Mouse (Mus musculus) T-helper 2 cell (primary cell): ENCODE data around the gene Tex21.
"Not testable (repeated sequence)": the region's sequence is repeated elsewhere in the genome, so short reads cannot be mapped to it uniquely, and the experiment has no call there.

Source experiments
- in situ Hi-C: fragments of 300-600 bp; cut with MboI, MseI; formaldehyde crosslinking; loops from one replicate; pipeline ENCODE4 v1.15.1; 2025; ENCODE audit warnings: high pct_unique_total_duplicates

The Tex21 gene

DNA sequence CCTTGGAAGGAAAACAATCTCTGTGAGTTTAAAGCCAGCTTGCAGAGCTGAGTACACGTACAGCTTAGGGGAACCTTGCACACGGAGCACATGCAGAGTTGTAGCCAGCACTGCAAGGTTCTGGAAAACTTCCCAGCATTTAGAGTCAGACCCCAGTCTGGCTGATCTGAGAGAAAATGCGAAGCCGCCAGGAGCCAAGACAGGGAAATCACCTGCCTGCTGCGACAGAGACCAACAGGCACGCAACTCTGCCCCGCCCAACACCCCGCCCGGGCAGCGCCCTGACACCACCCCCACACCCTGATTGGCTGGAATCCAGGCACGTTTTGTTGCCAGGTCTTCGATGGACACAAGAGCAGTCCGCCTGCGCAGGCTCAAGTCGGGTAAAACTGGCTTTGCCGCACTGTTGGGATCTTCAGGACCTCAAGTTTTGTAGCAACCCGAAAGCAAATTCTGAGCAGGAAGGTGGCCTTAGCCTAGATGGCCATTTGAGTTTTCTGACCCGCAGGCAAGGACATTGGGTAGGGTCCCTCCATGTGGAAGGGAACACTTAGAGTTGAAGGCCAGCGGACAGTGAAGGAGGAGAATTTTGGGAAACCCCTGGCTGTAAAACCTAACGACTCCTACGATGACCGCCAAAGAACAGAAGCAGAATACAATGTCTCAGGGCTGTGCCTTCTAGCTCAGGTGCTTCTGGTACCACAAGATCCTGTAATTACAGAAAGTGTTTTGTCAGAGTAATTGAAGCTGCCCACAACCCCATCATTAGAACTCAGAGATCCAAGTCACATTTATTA lies 50.4 kb downstream of the Tex21 start:
- in situ Hi-C loops, result no loop called here

GRCm38 (mm10) chr12:76194526-76194925 lies 52.0 kb downstream of the Tex21 start:
- in situ Hi-C loops, result no loop called here

GRCm38 (mm10) chr12:76190940-76191339 lies 55.6 kb downstream of the Tex21 start:
- in situ Hi-C loops, result no loop called here

- in situ Hi-C loops, result no loop called here
Observed at GRCm38 (mm10) chr12:76187849-76188248, 58.7 kb downstream of the Tex21 start.

- in situ Hi-C loops, result no loop called here
Observed at GRCm38 (mm10) chr12:76186473-76186872, 60.1 kb downstream of the Tex21 start.

- in situ Hi-C loops, result no loop called here
Observed at GRCm38 (mm10) chr12:76185167-76185816, 61.3 kb downstream of the Tex21 start.

DNA sequence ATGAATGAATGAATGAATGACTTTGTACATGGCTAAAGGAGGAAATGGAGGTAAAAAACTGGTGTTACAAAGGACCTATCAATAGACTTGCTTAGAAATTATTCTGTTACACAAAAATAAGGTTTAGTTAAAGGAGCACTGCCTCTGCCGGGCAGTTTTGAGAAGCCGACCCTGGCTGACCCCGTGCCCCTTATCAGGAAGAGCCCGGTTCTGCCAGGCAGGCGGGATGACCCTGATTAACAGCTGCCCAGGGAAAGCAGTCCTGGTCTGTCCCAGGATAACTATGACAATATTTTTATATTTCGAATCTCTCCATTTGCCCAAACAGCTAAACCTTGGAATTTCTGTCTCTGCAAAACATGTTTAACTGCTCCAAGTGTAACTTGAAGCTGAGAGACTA lies 62.3 kb downstream of the Tex21 start:
- in situ Hi-C loops, result no loop called here

GRCm38 (mm10) chr12:76182831-76183230 lies 63.7 kb downstream of the Tex21 start:
- in situ Hi-C loops, result no loop called here

GRCm38 (mm10) chr12:76181471-76181870 lies 65.1 kb downstream of the Tex21 start:
- in situ Hi-C loops, result no loop called here

DNA sequence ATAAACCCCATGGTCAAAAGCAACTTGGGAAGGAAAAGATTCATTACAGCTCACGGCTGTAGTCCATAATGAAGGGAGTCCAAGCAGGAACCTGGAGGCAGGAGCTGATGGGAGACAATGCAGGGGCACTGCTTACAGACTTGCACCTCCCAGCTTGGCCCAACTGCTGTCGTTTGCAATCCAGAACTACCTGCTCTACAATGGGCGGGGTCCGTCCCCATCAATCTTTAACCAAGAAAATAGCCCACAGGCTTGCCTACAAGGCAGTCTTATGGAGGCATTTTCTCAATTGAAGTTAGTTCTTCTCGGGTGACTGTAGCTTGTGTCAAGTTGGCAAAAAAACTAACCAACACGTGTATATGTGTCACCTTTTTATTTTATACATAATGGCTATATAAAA lies 66.1 kb downstream of the Tex21 start:
- in situ Hi-C loops, result no loop called here

- in situ Hi-C loops, result loop anchor here (5.0 to 10.0 kb wide), 2 partner anchors 162 to 395 kb away; no protein-coding TSS in a partner anchor
Observed at GRCm38 (mm10) chr12:76179527-76179926, 67.0 kb downstream of the Tex21 start.

DNA sequence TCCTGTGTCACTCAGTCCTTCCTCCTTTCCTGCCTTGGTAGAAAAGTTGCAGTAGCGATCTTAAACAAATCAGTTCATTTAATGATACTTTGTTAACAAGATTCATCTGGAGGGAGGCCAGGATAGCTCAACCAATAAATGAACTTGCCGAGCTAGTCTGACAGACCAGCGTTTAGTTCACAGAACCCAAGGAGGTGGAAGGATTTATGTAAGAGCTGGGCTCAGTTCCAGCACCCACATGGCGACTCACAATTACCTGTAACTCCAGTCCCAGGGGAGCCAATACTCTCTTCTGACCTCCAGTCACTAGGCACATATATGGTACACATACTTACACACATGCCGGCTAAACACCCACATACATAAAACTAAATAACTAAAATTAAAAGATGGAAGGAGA lies 67.5 kb downstream of the Tex21 start:
- in situ Hi-C loops, result loop anchor here (5.0 to 10.0 kb wide), 2 partner anchors 162 to 394 kb away; no protein-coding TSS in a partner anchor

DNA sequence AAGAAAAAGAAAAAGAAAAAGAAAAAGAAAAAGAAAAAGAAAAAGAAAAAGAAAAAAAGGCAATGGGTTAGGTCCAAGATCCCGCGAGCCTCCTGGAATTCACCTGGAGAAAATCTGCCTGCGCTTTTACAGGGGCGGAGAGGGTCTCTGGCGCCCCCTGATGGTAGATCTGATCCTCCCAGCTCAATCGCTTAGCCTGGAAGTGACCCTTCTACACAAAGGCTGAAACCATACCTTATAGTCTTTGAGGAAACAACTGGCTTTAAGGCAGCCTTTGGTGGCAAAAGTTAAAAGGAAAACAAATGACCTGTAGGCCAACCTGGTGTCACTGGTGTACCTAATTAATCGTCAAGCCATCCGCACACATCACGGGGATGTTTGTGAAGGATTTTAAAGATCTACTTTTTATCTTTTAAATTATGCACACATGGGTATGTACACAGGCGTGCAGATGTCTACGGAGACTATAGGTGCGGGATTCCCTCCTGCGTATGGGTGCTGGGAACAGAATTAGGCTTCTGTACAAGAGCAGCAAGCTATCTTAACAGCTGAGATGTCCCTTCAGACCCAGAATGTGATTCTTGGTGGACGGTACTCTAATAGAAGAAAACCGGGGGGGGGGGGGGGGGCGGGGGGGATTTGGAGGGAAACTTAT lies 68.6 kb downstream of the Tex21 start:
- in situ Hi-C loops, result loop anchor here (5.0 to 10.0 kb wide), 2 partner anchors 161 to 393 kb away; no protein-coding TSS in a partner anchor

DNA sequence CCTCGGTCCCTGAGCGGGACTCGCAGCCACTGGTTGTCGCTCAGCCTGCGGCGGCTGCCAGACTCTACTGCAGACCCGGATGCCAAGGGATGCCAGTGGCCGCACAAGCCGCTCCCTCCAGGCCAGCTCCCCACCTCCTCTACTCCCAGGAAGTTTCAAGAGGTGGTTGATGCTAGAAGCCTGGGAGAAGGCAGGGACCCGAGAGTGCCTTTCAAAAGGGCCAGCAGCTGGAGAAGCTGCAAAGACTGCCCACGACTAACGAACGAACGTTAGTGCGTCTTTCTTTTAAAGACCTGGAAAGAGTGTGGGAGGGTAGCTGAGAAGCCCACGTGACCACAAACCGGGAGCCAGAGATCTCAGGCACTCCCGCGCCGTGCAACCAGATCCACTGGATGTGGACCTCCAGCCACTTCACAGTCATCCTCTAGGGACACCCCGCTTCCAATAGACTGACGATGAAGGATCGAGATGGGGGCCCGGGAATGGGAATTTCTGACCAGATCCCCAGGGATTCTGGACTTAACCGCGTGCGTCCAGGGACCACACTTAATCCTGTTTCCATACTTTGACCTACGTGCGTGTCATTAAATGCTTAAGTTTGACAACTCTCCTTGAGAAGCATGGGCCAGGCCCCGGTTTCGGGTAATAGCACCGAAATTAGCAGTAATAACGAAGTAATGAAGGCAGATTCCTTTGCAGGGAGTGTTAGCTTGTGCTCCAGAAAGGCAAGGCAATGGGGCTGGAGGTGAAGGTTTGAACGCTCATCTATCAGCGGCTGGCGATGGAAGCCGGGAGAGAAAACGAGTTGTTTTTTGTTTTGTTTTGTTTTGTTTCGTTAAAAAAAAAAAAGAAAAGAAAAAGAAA lies 69.3 kb downstream of the Tex21 start, which contains the start of gene Esr2:
Gene Esr2 (minus strand): TSS at position 260 of the 864 bp plus-strand sequence.
- in situ Hi-C loops, result loop anchor here (5.0 to 10.0 kb wide), 2 partner anchors 160 to 392 kb away; no protein-coding TSS in a partner anchor

- in situ Hi-C loops, result no loop called here
Observed at GRCm38 (mm10) chr12:76165641-76166040, 80.9 kb downstream of the Tex21 start.

- in situ Hi-C loops, result not testable (repeated sequence)
Observed at GRCm38 (mm10) chr12:76152389-76152788, 94.2 kb downstream of the Tex21 start.
